Mouse (Mus musculus) left cerebral cortex, adult 2 months (tissue): ENCODE data around the gene Hs6st1. TPM values are rescaled to one million over a fixed set of nuclear protein-coding genes. Genes with fewer than 3 reads are reported as not detected.
A peak's percentile ranks its signal among the peaks of the same experiment; 100 is the strongest.

Source experiments
- DNase-seq, 2 experiments: peaks; one replicate each; pipeline ENCODE4 v3.0.0; 2021 to 2022; ENCODE audit warnings: low spot score in 2 of 2, mixed read lengths in 1 of 2; ENCODE audit errors: extremely low spot score in 1 of 2
- H3K27ac ChIP-seq: fragments of 200-600 bp; 2 replicates; pipeline ENCODE4 v1.8.1; 2022
- H3K4me3 ChIP-seq: fragments of 200-600 bp; 2 replicates; pipeline ENCODE4 v1.8.1; 2022
- CTCF ChIP-seq: fragments of 200-600 bp; IDR thresholded peaks from 2 replicates; pipeline ENCODE4 v1.8.1; 2022; ENCODE audit warnings: antibody characterized with exemption, mild to moderate bottlenecking, moderate library complexity
- intact Hi-C: fragments of 180-260 bp; cut with DNase I; formaldehyde crosslinking; loops from one replicate; pipeline ENCODE4 v1.15.1; 2025
- microRNA-seq, 2 experiments: library from miRNA; unstranded; fragments of <30 nt; microRNA quantifications; one replicate each; pipeline ENCODE4 v1.2.0; 2021
- total RNA-seq, 2 experiments: library from RNA; stranded (reverse); gene quantifications; 2 replicates each; pipeline ENCODE4 v1.2.3; 2021

Gene Hs6st1
- total RNA-seq, 2 experiments from 2014 or later: 52.8 to 56.1 TPM

- intact Hi-C loops: loop anchor here (1.0 to 10.0 kb wide), 6 partner anchors 65 to 1241 kb away; partner anchors contain the start of gene Hs6st1
- no peak overlapping the region for H3K4me3 ChIP-seq
- TF ChIP-seq CTCF: no peak
- no peak for DNase-seq
- no peak overlapping the region for H3K27ac ChIP-seq
Measured at GRCm38 (mm10) chr1:36133647-36134046, 65.4 kb downstream of the Hs6st1 start.

- peak; percentile 84 for TF ChIP-seq CTCF
- intact Hi-C loops: loop anchor here (1.0 to 10.0 kb wide), 6 partner anchors 66 to 1242 kb away; partner anchors contain the start of gene Hs6st1
- Histone ChIP-seq H3K27ac (no peak overlapping the region), H3K4me3 (no peak overlapping the region)
- peak; percentile 58 to 75 for DNase-seq
Measured at GRCm38 (mm10) chr1:36134584-36134983, 66.4 kb downstream of the Hs6st1 start.

- no peak for TF ChIP-seq CTCF
- no peak overlapping the region for H3K4me3 ChIP-seq
- intact Hi-C loops: no loop called here
- no peak for DNase-seq
- no peak overlapping the region for H3K27ac ChIP-seq
Measured at GRCm38 (mm10) chr1:36140311-36140710, 72.1 kb downstream of the Hs6st1 start.

GRCm38 (mm10) chr1:36145050-36145449, 76.8 kb downstream of the Hs6st1 start:
- TF ChIP-seq CTCF: peak; percentile 77
- Histone ChIP-seq H3K27ac (no peak overlapping the region), H3K4me3 (no peak overlapping the region)
- intact Hi-C loops: loop anchor here (2.0 to 5.0 kb wide), 2 partner anchors 108 to 132 kb away; no protein-coding TSS in a partner anchor
- DNase-seq: peak; percentile 43 to 47

- Histone ChIP-seq H3K4me3 (no peak overlapping the region), H3K27ac (no peak overlapping the region)
- DNase-seq: no peak
- intact Hi-C loops: loop anchor here (5.0 kb wide), 1 partner anchor 128 kb away; no protein-coding TSS in a partner anchor
- no peak for TF ChIP-seq CTCF
Measured at GRCm38 (mm10) chr1:36148809-36149208, 80.6 kb downstream of the Hs6st1 start.

GRCm38 (mm10) chr1:36149411-36149810, 81.2 kb downstream of the Hs6st1 start:
- Histone ChIP-seq H3K27ac (no peak overlapping the region), H3K4me3 (no peak overlapping the region)
- TF ChIP-seq CTCF: peak; percentile 55
- intact Hi-C loops: loop anchor here (5.0 kb wide), 1 partner anchor 128 kb away; no protein-coding TSS in a partner anchor
- DNase-seq: no peak

Small RNA genes lying within 50 kb of the gene (microRNA-seq; reads per million reads assigned to microRNA genes)
- 9.3 to 13.6 reads per million in 2 experiments for gene Mir6897

Other genes starting within 250 kb of the Hs6st1 start
- gene Uggt1, start 176.3 kb downstream of the Hs6st1 start, total RNA-seq: 10 to 100 TPM; 48.6 to 50.7 TPM
- under 1 TPM; 0.40 to 0.50 TPM for gene Neurl3, start 206.3 kb downstream of the Hs6st1 start, total RNA-seq
- gene Arid5a, start 239.3 kb downstream of the Hs6st1 start, total RNA-seq: 10 to 100 TPM; 16.1 to 23.5 TPM